Mouse (Mus musculus): ENCODE measurements around the gene Ryr3. TPM values are rescaled to one million over a fixed set of nuclear protein-coding genes. Genes with fewer than 3 reads are reported as not detected.
A peak's percentile ranks its signal among the peaks of the same experiment; 100 is the strongest.

Ryr3 gene
- polyA plus RNA-seq, 1 experiment from 2014 or later: 0.39 TPM

GRCm38 (mm10) chr2:113019896-113020295 lies 197.0 kb downstream of the Ryr3 start:
- no peaks in the 10 kb centered on the region for H3K9me3 ChIP-seq (ENCODE audit: control insufficient read depth, low read length)
- H3K27me3 ChIP-seq (ENCODE audit: control insufficient read depth, insufficient read depth, low read length): no peaks in the 10 kb centered on the region
- H3K27ac ChIP-seq (replicated peaks; ENCODE audit: low read depth, low read length): no peak overlapping the region
- ATAC-seq (ENCODE audit: insufficient number of reproducible peaks, low FRiP score, low TSS enrichment, low read depth) (no peak), DNase-seq (ENCODE audit: low spot score) (no peak)
- no peaks in the 10 kb centered on the region for H3K36me3 ChIP-seq (ENCODE audit: control insufficient read depth, insufficient read depth, low read length)
- H3K9ac ChIP-seq (ENCODE audit: low read length): no peak overlapping the region
- no peak overlapping the region for H3K4me3 ChIP-seq (ENCODE audit: low read depth, low read length)
- H3K4me2 ChIP-seq (ENCODE audit: low read depth, severe bottlenecking): no peak overlapping the region
- no peaks in the 10 kb centered on the region for H3K4me1 ChIP-seq (ENCODE audit: control insufficient read depth, insufficient read depth, low read length)
- WGBS: 82% methylated on average over 7 of the region's 7 CpGs

GRCm38 (mm10) chr2:113018278-113018677 lies 198.6 kb downstream of the Ryr3 start:
- Histone ChIP-seq H3K4me1 (ENCODE audit: control insufficient read depth, insufficient read depth, low read length) (no peaks in the 10 kb centered on the region), H3K27ac (replicated peaks; ENCODE audit: low read depth, low read length) (no peak overlapping the region), H3K9ac (ENCODE audit: low read length) (no peak overlapping the region), H3K36me3 (ENCODE audit: control insufficient read depth, insufficient read depth, low read length) (no peaks in the 10 kb centered on the region), H3K4me2 (ENCODE audit: low read depth, severe bottlenecking) (no peak overlapping the region), H3K4me3 (ENCODE audit: low read depth, low read length) (no peak overlapping the region), H3K27me3 (ENCODE audit: control insufficient read depth, insufficient read depth, low read length) (no peaks in the 10 kb centered on the region), H3K9me3 (ENCODE audit: control insufficient read depth, low read length) (no peaks in the 10 kb centered on the region)
- 66% methylated on average over 1 of the region's 1 CpGs for WGBS
- DNase-seq (ENCODE audit: low spot score): no peak
- no peak for ATAC-seq (ENCODE audit: insufficient number of reproducible peaks, low FRiP score, low TSS enrichment, low read depth)

- H3K27ac ChIP-seq (replicated peaks; ENCODE audit: low read depth, low read length): no peak overlapping the region
- H3K27me3 ChIP-seq (ENCODE audit: control insufficient read depth, insufficient read depth, low read length): no peaks in the 10 kb centered on the region
- no peaks in the 10 kb centered on the region for H3K36me3 ChIP-seq (ENCODE audit: control insufficient read depth, insufficient read depth, low read length)
- H3K4me2 ChIP-seq (ENCODE audit: low read depth, severe bottlenecking): no peak overlapping the region
- no peak overlapping the region for H3K4me3 ChIP-seq (ENCODE audit: low read depth, low read length)
- H3K9ac ChIP-seq (ENCODE audit: low read length): no peak overlapping the region
- no peaks in the 10 kb centered on the region for H3K4me1 ChIP-seq (ENCODE audit: control insufficient read depth, insufficient read depth, low read length)
- 86% methylated on average over 2 of the region's 2 CpGs for WGBS
- DNase-seq (ENCODE audit: low spot score): no peak
- ATAC-seq (ENCODE audit: insufficient number of reproducible peaks, low FRiP score, low TSS enrichment, low read depth): no peak
- no peaks in the 10 kb centered on the region for H3K9me3 ChIP-seq (ENCODE audit: control insufficient read depth, low read length)
Measured at GRCm38 (mm10) chr2:113016236-113016635, 200.7 kb downstream of the Ryr3 start.

- Histone ChIP-seq H3K4me3 (ENCODE audit: low read depth, low read length) (no peak overlapping the region), H3K9ac (ENCODE audit: low read length) (no peak overlapping the region), H3K36me3 (ENCODE audit: control insufficient read depth, insufficient read depth, low read length) (no peaks in the 10 kb centered on the region), H3K4me1 (ENCODE audit: control insufficient read depth, insufficient read depth, low read length) (no peaks in the 10 kb centered on the region), H3K9me3 (ENCODE audit: control insufficient read depth, low read length) (no peaks in the 10 kb centered on the region), H3K27me3 (ENCODE audit: control insufficient read depth, insufficient read depth, low read length) (no peaks in the 10 kb centered on the region), H3K4me2 (ENCODE audit: low read depth, severe bottlenecking) (no peak overlapping the region), H3K27ac (replicated peaks; ENCODE audit: low read depth, low read length) (no peak overlapping the region)
- DNase-seq (ENCODE audit: low spot score) (no peak), ATAC-seq (ENCODE audit: insufficient number of reproducible peaks, low FRiP score, low TSS enrichment, low read depth) (no peak)
- 87% methylated on average over 11 of the region's 11 CpGs for WGBS
Measured at GRCm38 (mm10) chr2:113008961-113009740, 207.7 kb downstream of the Ryr3 start.

- no peak overlapping the region for H3K9ac ChIP-seq (ENCODE audit: low read length)
- no peak overlapping the region for H3K27ac ChIP-seq (replicated peaks; ENCODE audit: low read depth, low read length)
- 90% methylated on average over 3 of the region's 3 CpGs for WGBS
- H3K4me3 ChIP-seq (ENCODE audit: low read depth, low read length): no peak overlapping the region
- no peaks in the 10 kb centered on the region for H3K4me1 ChIP-seq (ENCODE audit: control insufficient read depth, insufficient read depth, low read length)
- no peaks in the 10 kb centered on the region for H3K9me3 ChIP-seq (ENCODE audit: control insufficient read depth, low read length)
- H3K36me3 ChIP-seq (ENCODE audit: control insufficient read depth, insufficient read depth, low read length): no peaks in the 10 kb centered on the region
- no peaks in the 10 kb centered on the region for H3K27me3 ChIP-seq (ENCODE audit: control insufficient read depth, insufficient read depth, low read length)
- DNase-seq (ENCODE audit: low spot score): no peak
- H3K4me2 ChIP-seq (ENCODE audit: low read depth, severe bottlenecking): no peak overlapping the region
- no peak for ATAC-seq (ENCODE audit: insufficient number of reproducible peaks, low FRiP score, low TSS enrichment, low read depth)
Measured at GRCm38 (mm10) chr2:112998498-112998897, 218.4 kb downstream of the Ryr3 start.

GRCm38 (mm10) chr2:112982908-112983510 lies 233.9 kb downstream of the Ryr3 start:
- H3K36me3 ChIP-seq (ENCODE audit: control insufficient read depth, insufficient read depth, low read length): no peaks in the 10 kb centered on the region
- WGBS: 38% methylated on average over 1 of the region's 1 CpGs
- no peaks in the 10 kb centered on the region for H3K27me3 ChIP-seq (ENCODE audit: control insufficient read depth, insufficient read depth, low read length)
- H3K27ac ChIP-seq (replicated peaks; ENCODE audit: low read depth, low read length): no peak overlapping the region
- no peak overlapping the region for H3K4me2 ChIP-seq (ENCODE audit: low read depth, severe bottlenecking)
- no peaks in the 10 kb centered on the region for H3K4me1 ChIP-seq (ENCODE audit: control insufficient read depth, insufficient read depth, low read length)
- H3K9ac ChIP-seq (ENCODE audit: low read length): no peak overlapping the region
- no peaks in the 10 kb centered on the region for H3K9me3 ChIP-seq (ENCODE audit: control insufficient read depth, low read length)
- no peak overlapping the region for H3K4me3 ChIP-seq (ENCODE audit: low read depth, low read length)
- ATAC-seq (ENCODE audit: insufficient number of reproducible peaks, low FRiP score, low TSS enrichment, low read depth) (peak; percentile 68; the same call in 1 of the 2 replicates), DNase-seq (ENCODE audit: low spot score) (no peak)

GRCm38 (mm10) chr2:112966807-112967625 lies 249.9 kb downstream of the Ryr3 start:
- no peaks in the 10 kb centered on the region for H3K36me3 ChIP-seq (ENCODE audit: control insufficient read depth, insufficient read depth, low read length)
- H3K9ac ChIP-seq (ENCODE audit: low read length): no peak overlapping the region
- WGBS: 89% methylated on average over 14 of the region's 14 CpGs
- H3K4me2 ChIP-seq (ENCODE audit: low read depth, severe bottlenecking): no peak overlapping the region
- no peaks in the 10 kb centered on the region for H3K9me3 ChIP-seq (ENCODE audit: control insufficient read depth, low read length)
- ATAC-seq (ENCODE audit: insufficient number of reproducible peaks, low FRiP score, low TSS enrichment, low read depth) (no peak), DNase-seq (ENCODE audit: low spot score) (no peak)
- no peaks in the 10 kb centered on the region for H3K4me1 ChIP-seq (ENCODE audit: control insufficient read depth, insufficient read depth, low read length)
- no peak overlapping the region for H3K27ac ChIP-seq (replicated peaks; ENCODE audit: low read depth, low read length)
- H3K27me3 ChIP-seq (ENCODE audit: control insufficient read depth, insufficient read depth, low read length): no peaks in the 10 kb centered on the region
- H3K4me3 ChIP-seq (ENCODE audit: low read depth, low read length): no peak overlapping the region

GRCm38 (mm10) chr2:112948931-112949330 lies 268.0 kb downstream of the Ryr3 start:
- H3K27ac ChIP-seq (replicated peaks; ENCODE audit: low read depth, low read length): no peak overlapping the region
- no peaks in the 10 kb centered on the region for H3K9me3 ChIP-seq (ENCODE audit: control insufficient read depth, low read length)
- H3K36me3 ChIP-seq (ENCODE audit: control insufficient read depth, insufficient read depth, low read length): no peaks in the 10 kb centered on the region
- no peaks in the 10 kb centered on the region for H3K27me3 ChIP-seq (ENCODE audit: control insufficient read depth, insufficient read depth, low read length)
- DNase-seq (ENCODE audit: low spot score): no peak
- no peak overlapping the region for H3K9ac ChIP-seq (ENCODE audit: low read length)
- ATAC-seq (ENCODE audit: insufficient number of reproducible peaks, low FRiP score, low TSS enrichment, low read depth): no peak
- H3K4me3 ChIP-seq (ENCODE audit: low read depth, low read length): no peak overlapping the region
- H3K4me1 ChIP-seq (ENCODE audit: control insufficient read depth, insufficient read depth, low read length): no peaks in the 10 kb centered on the region
- 88% methylated on average over 1 of the region's 1 CpGs for WGBS
- H3K4me2 ChIP-seq (ENCODE audit: low read depth, severe bottlenecking): no peak overlapping the region
